In the genomic region with DNA sequence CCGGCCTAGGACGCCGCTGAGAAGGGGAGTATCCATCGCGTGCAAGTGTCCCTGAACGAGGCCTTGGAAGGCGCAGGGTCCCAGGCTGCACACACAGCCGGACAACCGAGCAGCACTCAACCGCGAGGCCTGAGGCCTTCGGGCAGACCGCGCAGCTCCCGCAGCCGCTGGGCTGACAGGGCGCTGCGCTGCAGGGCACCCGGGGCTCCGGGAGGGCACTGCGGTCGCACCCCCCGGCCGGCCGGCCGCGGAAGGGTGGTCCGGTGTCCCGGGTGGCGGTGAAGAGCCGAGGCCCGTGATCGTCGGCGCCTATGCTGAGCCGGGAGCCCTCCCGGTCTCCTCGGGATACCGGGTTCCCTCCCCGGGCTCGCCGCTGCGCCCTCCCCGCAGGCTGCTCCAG, we compare ENCODE assay signal across 8 mouse cellular contexts. TPM values are rescaled to one million over a fixed set of nuclear protein-coding genes. Genes with fewer than 3 reads are reported as not detected.
DNase-seq lines count a peak whose midpoint lies in the region; ATAC-seq and TF ChIP-seq lines count a peak whose summit lies in the region.

No protein-coding gene starts in this region.

- no peaks in the 10 kb centered on the region for H3K9me3 ChIP-seq in heart, embryonic 16.5 days (replicated peaks; ENCODE audit: control insufficient read depth, low read length)
- H3K9me3 ChIP-seq in intestine, embryonic 15.5 days = no peaks in the 10 kb centered on the region
- no peaks in the 10 kb centered on the region for H3K9me3 ChIP-seq in midbrain, embryonic 12.5 days

- DNase-seq in heart, adult 11 months = no peak
- peak; percentile 25 for DNase-seq in ES-CJ7 (ENCODE audit: low read depth, low spot score)
- DNase-seq in ovary, postnatal 14 days (ENCODE audit: low spot score) = no peak
- DNase-seq in urinary bladder, postnatal 10 days (ENCODE audit: low spot score) = no peak

- H3K27me3 ChIP-seq in heart, embryonic 16.5 days (ENCODE audit: control insufficient read depth, insufficient read depth, low read length) = peaks cover 8% of the 10 kb centered on the region
- H3K27me3 ChIP-seq in intestine, embryonic 15.5 days (replicated peaks) = no peaks in the 10 kb centered on the region
- H3K27me3 ChIP-seq in midbrain, embryonic 12.5 days = peaks cover 39% of the 10 kb centered on the region

- TF ChIP-seq CTCF in cortical plate, adult 2 months (IDR thresholded peaks at IDR 0.05; ENCODE audit: extremely low read depth, insufficient read depth, low read length) = no peak

- H3K9ac ChIP-seq in heart, embryonic 16.5 days (ENCODE audit: low read length) = peak overlapping the region; percentile 95
- H3K9ac ChIP-seq in intestine, embryonic 15.5 days = peak overlapping the region; percentile 85
- peak overlapping the region; percentile 92 for H3K9ac ChIP-seq in midbrain, embryonic 12.5 days (replicated peaks)

- no peak for TF ChIP-seq POLR2A in cortical plate, adult 2 months (IDR thresholded peaks at IDR 0.05; ENCODE audit: extremely low read depth, insufficient read depth, low read length)

- peaks cover 39% of the 10 kb centered on the region for H3K4me1 ChIP-seq in heart, embryonic 16.5 days (ENCODE audit: control insufficient read depth, insufficient read depth, low read length)
- H3K4me1 ChIP-seq in cortical plate, adult 2 months (ENCODE audit: control insufficient read depth, insufficient read depth, low read length) = peaks cover 10% of the 10 kb centered on the region
- peaks cover 27% of the 10 kb centered on the region for H3K4me1 ChIP-seq in intestine, embryonic 15.5 days (replicated peaks)
- peaks cover 40% of the 10 kb centered on the region for H3K4me1 ChIP-seq in midbrain, embryonic 12.5 days

- H3K4me2 ChIP-seq in heart, embryonic 16.5 days (ENCODE audit: low read depth, low read length) = peak overlapping the region; percentile 100
- H3K4me2 ChIP-seq in intestine, embryonic 15.5 days (replicated peaks) = peak overlapping the region; percentile 97
- H3K4me2 ChIP-seq in midbrain, embryonic 12.5 days (replicated peaks) = peak overlapping the region; percentile 92

- H3K36me3 ChIP-seq in heart, embryonic 16.5 days (ENCODE audit: control insufficient read depth, insufficient read depth) = no peaks in the 10 kb centered on the region
- H3K36me3 ChIP-seq in intestine, embryonic 15.5 days = no peaks in the 10 kb centered on the region
- H3K36me3 ChIP-seq in midbrain, embryonic 12.5 days = no peaks in the 10 kb centered on the region

- WGBS in heart, embryonic 16.5 days = under 1% methylated on average over 38 of the region's 44 CpGs
- whole genome bisulfite sequencing in intestine, embryonic 15.5 days = under 1% methylated on average over 43 of the region's 44 CpGs
- WGBS in midbrain, embryonic 12.5 days = under 1% methylated on average over 32 of the region's 44 CpGs

- H3K27ac ChIP-seq in heart, embryonic 16.5 days (ENCODE audit: low read length) = peak overlapping the region; percentile 46
- peak overlapping the region; percentile 43 for H3K27ac ChIP-seq in cortical plate, adult 2 months (ENCODE audit: insufficient read depth, low read length)
- peak overlapping the region; percentile 2; the same call in 1 of the 2 replicates for H3K27ac ChIP-seq in intestine, embryonic 15.5 days
- H3K27ac ChIP-seq in midbrain, embryonic 12.5 days (replicated peaks) = peak overlapping the region; percentile 63

- ATAC-seq in heart, embryonic 16.5 days (replicated peaks; ENCODE audit: extremely low read depth, insufficient read depth, low FRiP score) = peak; percentile 50
- ATAC-seq in intestine, embryonic 15.5 days = peak; percentile 52
- ATAC-seq in midbrain, embryonic 12.5 days (ENCODE audit: low FRiP score, low read depth) = peak; percentile 62

- H3K4me3 ChIP-seq in heart, embryonic 16.5 days (ENCODE audit: low read length) = peak overlapping the region; percentile 89
- peak overlapping the region; percentile 96 for H3K4me3 ChIP-seq in cortical plate, adult 2 months (ENCODE audit: insufficient read depth, low read length)
- H3K4me3 ChIP-seq in intestine, embryonic 15.5 days (replicated peaks) = peak overlapping the region; percentile 84
- H3K4me3 ChIP-seq in midbrain, embryonic 12.5 days = peak overlapping the region; percentile 94

RNA-seq across cellular contexts. Expression of a gene that starts 0.5 kb away (rescaled TPM):
- not detected in 2 replicates for polyA plus RNA-seq in heart, embryonic 16.5 days (2015; fragmentation: Nextera tagmentation; extraction: Ambion mirVana)
- polyA plus RNA-seq in cortical plate, adult 2 months (2012; rRNA removed) = 0.04 TPM in 1 of 2 replicates, not detected in the other
- polyA plus RNA-seq in intestine, embryonic 15.5 days (2015; fragmentation: Nextera tagmentation; extraction: Ambion mirVana) = 0.13 and 0.19 TPM in 2 replicates
- 0.11 and 0.14 TPM in 2 replicates for polyA plus RNA-seq in midbrain, embryonic 12.5 days (2016; fragmentation: Nextera tagmentation; extraction: Ambion mirVana)

RNA-seq across cellular contexts. Expression of a gene that starts 2.4 kb away (rescaled TPM):
- 15.3 and 18.6 TPM in 2 replicates for polyA plus RNA-seq in heart, embryonic 16.5 days (2015; fragmentation: Nextera tagmentation; extraction: Ambion mirVana)
- 47.8 and 51.6 TPM in 2 replicates for polyA plus RNA-seq in cortical plate, adult 2 months (2012; rRNA removed)
- polyA plus RNA-seq in intestine, embryonic 15.5 days (2015; fragmentation: Nextera tagmentation; extraction: Ambion mirVana) = 29.8 and 29.9 TPM in 2 replicates
- polyA plus RNA-seq in midbrain, embryonic 12.5 days (2016; fragmentation: Nextera tagmentation; extraction: Ambion mirVana) = 22.6 and 22.8 TPM in 2 replicates

RNA-seq across cellular contexts. Expression of a gene that starts 46.3 kb away (rescaled TPM):
- 15.3 and 15.5 TPM in 2 replicates for polyA plus RNA-seq in heart, embryonic 16.5 days (2015; fragmentation: Nextera tagmentation; extraction: Ambion mirVana)
- 97.9 and 101 TPM in 2 replicates for polyA plus RNA-seq in cortical plate, adult 2 months (2012; rRNA removed)
- 31.2 and 32.9 TPM in 2 replicates for polyA plus RNA-seq in intestine, embryonic 15.5 days (2015; fragmentation: Nextera tagmentation; extraction: Ambion mirVana)
- 42.2 and 46.2 TPM in 2 replicates for polyA plus RNA-seq in midbrain, embryonic 12.5 days (2016; fragmentation: Nextera tagmentation; extraction: Ambion mirVana)

RNA-seq across cellular contexts. Expression of a gene that starts 58.1 kb away (rescaled TPM):
- not detected in 2 replicates for polyA plus RNA-seq in heart, embryonic 16.5 days (2015; fragmentation: Nextera tagmentation; extraction: Ambion mirVana)
- not detected in 2 replicates for polyA plus RNA-seq in cortical plate, adult 2 months (2012; rRNA removed)
- 0.40 TPM in 1 of 2 replicates, not detected in the other for polyA plus RNA-seq in intestine, embryonic 15.5 days (2015; fragmentation: Nextera tagmentation; extraction: Ambion mirVana)
- polyA plus RNA-seq in midbrain, embryonic 12.5 days (2016; fragmentation: Nextera tagmentation; extraction: Ambion mirVana) = not detected in 2 replicates

Comparison
In these comparisons a context has a peak if more than half of its experiments do, and no peak if none do; other contexts are left out.
1. H3K27ac ChIP-seq: peak in every context shown above with its lines; median percentile 63 in midbrain, embryonic 12.5 days; 46 in heart, embryonic 16.5 days; 43 in cortical plate, adult 2 months; 2 in intestine, embryonic 15.5 days.